Mouse (Mus musculus) intestine, embryonic 14.5 days (tissue): ENCODE data around the gene Pou2f1. TPM values are rescaled to one million over a fixed set of nuclear protein-coding genes. Genes with fewer than 3 reads are reported as not detected.

Experiments
- ATAC-seq: fragments of 200-750 bp; cut with Nextera tagmentation; replicated peaks from 2 replicates; pipeline ENCODE4 v1.8.0; 2017; ENCODE audit warnings: low read depth, moderate number of reproducible peaks, moderate TSS enrichment, moderate library complexity; ENCODE audit not compliant: low FRiP score, low TSS enrichment
- DNase-seq: peaks from one replicate; pipeline ENCODE4 v3.0.0-alpha.2; 2018; ENCODE audit warnings: low spot score
- H3K27ac ChIP-seq: fragments of 300-500 bp; sonication (generic); 2 replicates; pipeline ENCODE4 v1.5.1; 2014; ENCODE audit warnings: low read depth, mild to moderate bottlenecking, control low read depth
- H3K27me3 ChIP-seq: fragments of 300-500 bp; sonication (generic); replicated peaks from 2 replicates; pipeline ENCODE4 v1.6.1; 2014; ENCODE audit warnings: low read length, control low read depth; ENCODE audit not compliant: control insufficient read depth, insufficient read depth
- H3K36me3 ChIP-seq: fragments of 300-500 bp; sonication (generic); 2 replicates; pipeline ENCODE4 v1.6.1; 2014; ENCODE audit warnings: low read length, control low read depth; ENCODE audit not compliant: control insufficient read depth, insufficient read depth
- H3K4me1 ChIP-seq: fragments of 300-500 bp; sonication (generic); replicated peaks from 2 replicates; pipeline ENCODE4 v1.6.1; 2014; ENCODE audit warnings: low read length, control low read depth, mixed read lengths; ENCODE audit not compliant: control insufficient read depth, insufficient read depth
- H3K4me2 ChIP-seq: fragments of 300-500 bp; sonication (generic); 2 replicates; pipeline ENCODE4 v1.6.1; 2014; ENCODE audit warnings: low read length
- H3K4me3 ChIP-seq: fragments of 300-500 bp; sonication (generic); 2 replicates; pipeline ENCODE4 v1.5.1; 2014; ENCODE audit warnings: low read depth, low read length, control low read depth, mixed read lengths
- H3K9ac ChIP-seq: fragments of 300-500 bp; sonication (generic); 2 replicates; pipeline ENCODE4 v1.6.1; 2014; ENCODE audit warnings: mild to moderate bottlenecking, low read length
- H3K9me3 ChIP-seq: fragments of 300-500 bp; sonication (generic); 2 replicates; pipeline ENCODE4 v1.6.1; 2016; ENCODE audit warnings: low read length, control low read depth; ENCODE audit not compliant: control insufficient read depth
- WGBS: fragments of 180-500 bp; shearing (Covaris S2); extraction: QIAGEN DNeasy Blood & Tissue Kit; methylation state at CpG from one replicate; pipeline ENCODE4 v1.1.7; 2014; 5-methylcytosine and 5-hydroxymethylcytosine counted together
- polyA plus RNA-seq: library from polyadenylated mRNA; unstranded; fragments of >200 nt; fragmentation: Nextera tagmentation; extraction: Ambion mirVana; gene quantifications from 2 replicates; pipeline ENCODE4 v1.2.1, GENCODE M21; 2014

Gene Pou2f1
- polyA plus RNA-seq, 1 experiment from 2014 or later, result 20.1 TPM

- ATAC-seq (no peak), DNase-seq (no peak)
- H3K4me1 ChIP-seq, result no peaks in the 10 kb centered on the region
- no peaks in the 10 kb centered on the region for H3K9me3 ChIP-seq
- no peak overlapping the region for H3K4me3 ChIP-seq
- 82% methylated on average over 8 of the region's 8 CpGs for WGBS
- H3K9ac ChIP-seq, result no peak overlapping the region
- H3K27me3 ChIP-seq, result no peaks in the 10 kb centered on the region
- peaks cover 37% of the 10 kb centered on the region for H3K36me3 ChIP-seq
- H3K27ac ChIP-seq, result no peak overlapping the region
- H3K4me2 ChIP-seq, result no peak overlapping the region
Observed at GRCm38 (mm10) chr1:165882146-165882900, 120.2 kb downstream of the Pou2f1 start.

DNA sequence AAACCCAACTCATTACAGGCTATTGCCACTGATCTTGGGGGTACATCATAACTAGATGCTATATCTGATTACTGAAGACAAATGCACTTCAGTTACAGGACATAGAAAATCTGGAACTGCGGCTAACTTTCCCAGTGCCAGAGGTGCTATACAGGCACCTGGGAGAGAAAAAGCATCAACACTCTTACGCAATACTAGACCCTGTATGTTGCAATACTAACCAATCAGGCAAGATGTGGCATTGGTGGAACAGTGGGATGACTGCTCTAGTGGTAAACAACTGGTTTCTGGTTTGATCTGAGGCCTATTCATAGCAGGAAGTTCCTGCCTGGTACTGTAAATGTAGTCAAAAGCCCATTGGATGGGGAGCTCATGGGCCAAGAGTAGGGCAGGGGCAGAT lies 123.7 kb downstream of the Pou2f1 start:
- no peak for ATAC-seq
- Histone ChIP-seq H3K27ac (no peak overlapping the region), H3K9ac (no peak overlapping the region), H3K27me3 (no peaks in the 10 kb centered on the region), H3K36me3 (peaks cover 38% of the 10 kb centered on the region), H3K4me1 (no peaks in the 10 kb centered on the region), H3K4me3 (no peak overlapping the region), H3K4me2 (no peak overlapping the region), H3K9me3 (no peaks in the 10 kb centered on the region)
- no peak for DNase-seq
- 93% methylated on average over 2 of the region's 2 CpGs for WGBS

GRCm38 (mm10) chr1:165875520-165876284 lies 126.8 kb downstream of the Pou2f1 start:
- H3K27ac ChIP-seq, result no peak overlapping the region
- no peaks in the 10 kb centered on the region for H3K9me3 ChIP-seq
- H3K4me1 ChIP-seq, result no peaks in the 10 kb centered on the region
- no peak overlapping the region for H3K4me2 ChIP-seq
- peaks cover 36% of the 10 kb centered on the region for H3K36me3 ChIP-seq
- no peak overlapping the region for H3K9ac ChIP-seq
- DNase-seq (no peak), ATAC-seq (no peak)
- no peaks in the 10 kb centered on the region for H3K27me3 ChIP-seq
- H3K4me3 ChIP-seq, result no peak overlapping the region
- WGBS, result 89% methylated on average over 6 of the region's 6 CpGs

- no peak overlapping the region for H3K27ac ChIP-seq
- ATAC-seq, result no peak
- H3K4me3 ChIP-seq, result no peak overlapping the region
- peaks cover 31% of the 10 kb centered on the region for H3K36me3 ChIP-seq
- 51% methylated on average over 8 of the region's 8 CpGs for WGBS
- no peak overlapping the region for H3K4me2 ChIP-seq
- no peak overlapping the region for H3K9ac ChIP-seq
- no peaks in the 10 kb centered on the region for H3K4me1 ChIP-seq
- H3K27me3 ChIP-seq, result no peaks in the 10 kb centered on the region
- H3K9me3 ChIP-seq, result no peaks in the 10 kb centered on the region
- DNase-seq, result no peak
Observed at GRCm38 (mm10) chr1:165874645-165875044, 127.8 kb downstream of the Pou2f1 start.

DNA sequence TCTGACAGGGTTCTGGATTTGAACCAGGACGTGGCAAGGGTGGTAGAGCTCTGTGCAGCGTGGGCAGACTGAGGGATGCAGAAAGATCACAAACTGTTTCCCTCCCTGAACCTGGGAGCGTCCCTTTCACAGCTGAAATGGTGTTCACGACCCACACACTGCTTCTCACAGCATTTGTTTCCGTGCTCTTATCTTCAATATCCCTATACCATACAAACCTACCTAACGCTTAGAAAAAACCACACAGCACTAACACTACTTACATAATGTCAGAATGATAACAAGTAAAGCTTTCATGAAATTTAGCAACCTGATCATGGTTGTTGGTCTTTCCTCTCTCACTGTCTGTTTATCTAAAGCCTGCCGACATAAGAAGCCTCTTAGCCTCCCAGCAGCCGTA lies 133.8 kb downstream of the Pou2f1 start:
- H3K9ac ChIP-seq, result no peak overlapping the region
- peaks cover 6% of the 10 kb centered on the region; the same call in 1 of the 2 replicates for H3K4me1 ChIP-seq
- H3K36me3 ChIP-seq, result peaks cover 4% of the 10 kb centered on the region; the same call in 1 of the 2 replicates
- H3K27me3 ChIP-seq, result no peaks in the 10 kb centered on the region
- no peak overlapping the region for H3K4me3 ChIP-seq
- H3K27ac ChIP-seq, result no peak overlapping the region
- ATAC-seq (no peak), DNase-seq (peak; percentile 35)
- H3K9me3 ChIP-seq, result no peaks in the 10 kb centered on the region
- no peak overlapping the region for H3K4me2 ChIP-seq
- WGBS, result 74% methylated on average over 8 of the region's 8 CpGs

DNA sequence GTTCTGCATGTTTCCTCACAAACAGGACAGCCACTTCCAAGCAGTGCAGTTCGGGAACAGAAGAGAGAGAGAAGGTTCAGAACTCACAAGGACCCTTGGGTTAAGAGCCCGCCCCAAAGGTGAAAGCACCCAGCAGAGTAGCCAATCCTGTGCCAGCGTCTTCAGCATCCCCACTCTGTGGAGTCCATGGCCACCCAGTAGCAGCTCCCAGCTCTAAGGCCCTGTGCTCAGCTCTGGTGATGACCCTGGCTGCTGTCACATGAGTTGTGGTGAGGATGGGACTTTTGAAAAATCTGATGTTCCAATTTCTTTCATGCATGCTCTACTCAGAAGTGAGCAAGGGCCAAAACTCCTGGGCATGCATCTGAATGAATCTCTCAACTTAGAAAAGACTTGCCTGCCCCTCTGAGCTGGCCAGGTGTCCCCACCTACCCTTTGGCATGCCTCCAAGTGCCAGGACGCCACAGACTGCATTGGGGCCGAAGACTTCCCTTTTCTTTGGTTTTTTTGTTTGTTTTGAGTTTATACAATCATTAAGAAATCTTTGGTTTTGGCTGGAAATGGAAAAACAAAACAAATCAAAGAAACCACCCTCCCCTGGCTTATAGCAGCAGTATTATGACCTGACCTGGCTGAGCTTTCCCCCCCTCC lies 135.7 kb downstream of the Pou2f1 start:
- Histone ChIP-seq H3K27ac (no peak overlapping the region), H3K36me3 (peaks cover 3% of the 10 kb centered on the region; the same call in 1 of the 2 replicates), H3K9me3 (no peaks in the 10 kb centered on the region), H3K4me1 (peaks cover 6% of the 10 kb centered on the region; the same call in 1 of the 2 replicates), H3K4me2 (no peak overlapping the region), H3K9ac (no peak overlapping the region), H3K4me3 (no peak overlapping the region), H3K27me3 (no peaks in the 10 kb centered on the region)
- WGBS, result 74% methylated on average over 5 of the region's 5 CpGs
- DNase-seq (peak; percentile 34), ATAC-seq (0 out of 2 replicates have a peak, but pooled peaks have one; percentile 40)

GRCm38 (mm10) chr1:165864864-165865795 lies 137.3 kb downstream of the Pou2f1 start:
- H3K4me3 ChIP-seq, result no peak overlapping the region
- H3K4me1 ChIP-seq, result peaks cover 6% of the 10 kb centered on the region; the same call in 1 of the 2 replicates
- 39% methylated on average over 14 of the region's 14 CpGs for WGBS
- H3K27ac ChIP-seq, result no peak overlapping the region
- no peak for ATAC-seq
- H3K27me3 ChIP-seq, result no peaks in the 10 kb centered on the region
- DNase-seq, result peak; percentile 53
- no peak overlapping the region for H3K9ac ChIP-seq
- no peak overlapping the region for H3K4me2 ChIP-seq
- H3K9me3 ChIP-seq, result no peaks in the 10 kb centered on the region
- H3K36me3 ChIP-seq, result peaks cover 3% of the 10 kb centered on the region; the same call in 1 of the 2 replicates

DNA sequence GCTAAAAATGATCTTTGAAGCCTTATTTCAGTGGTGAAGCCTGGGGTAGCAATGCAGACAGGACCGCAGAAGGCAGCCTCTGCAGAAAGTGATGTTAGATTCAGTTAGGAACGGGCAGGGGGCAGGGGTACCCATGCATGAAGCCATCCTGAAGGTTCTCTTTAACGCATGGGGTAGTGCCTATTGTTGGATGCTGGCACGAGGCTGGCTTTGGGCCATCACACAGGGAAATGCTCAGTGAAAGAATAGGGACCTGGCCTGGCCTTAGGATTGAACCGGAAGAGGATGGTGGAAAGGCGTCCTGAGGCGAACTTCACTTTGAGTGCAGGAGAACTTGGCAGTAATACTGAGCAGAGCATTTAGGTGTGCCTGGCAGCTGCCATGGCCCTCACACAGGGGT lies 140.4 kb downstream of the Pou2f1 start:
- Histone ChIP-seq H3K27ac (no peak overlapping the region), H3K4me1 (peaks cover 6% of the 10 kb centered on the region; the same call in 1 of the 2 replicates), H3K36me3 (no peaks in the 10 kb centered on the region), H3K27me3 (no peaks in the 10 kb centered on the region), H3K4me2 (no peak overlapping the region), H3K9me3 (no peaks in the 10 kb centered on the region), H3K4me3 (no peak overlapping the region), H3K9ac (no peak overlapping the region)
- 85% methylated on average over 7 of the region's 7 CpGs for WGBS
- ATAC-seq (no peak), DNase-seq (peak; percentile 35)
